Mouse (Mus musculus) intestine, postnatal 0 days (tissue): ENCODE data around the gene Myo9a. TPM values are rescaled to one million over a fixed set of nuclear protein-coding genes. Genes with fewer than 3 reads are reported as not detected.

Experiments
- ATAC-seq: fragments of 200-750 bp; cut with Nextera tagmentation; 2 replicates; pipeline ENCODE4 v1.8.0; 2017; ENCODE audit warnings: mild to moderate bottlenecking, moderate TSS enrichment, moderate library complexity
- H3K27ac ChIP-seq: fragments of 300-500 bp; sonication (generic); 2 replicates; pipeline ENCODE4 v1.5.1; 2014; ENCODE audit warnings: mild to moderate bottlenecking, low read depth, low read length, moderate library complexity
- H3K27me3 ChIP-seq: fragments of 300-500 bp; sonication (generic); replicated peaks from 2 replicates; pipeline ENCODE4 v1.6.1; 2014; ENCODE audit warnings: low read length, mixed read lengths; ENCODE audit not compliant: control insufficient read depth, insufficient read depth
- H3K36me3 ChIP-seq: fragments of 300-500 bp; sonication (generic); 2 replicates; pipeline ENCODE4 v1.6.1; 2014; ENCODE audit warnings: mild to moderate bottlenecking, moderate library complexity; ENCODE audit not compliant: control insufficient read depth, insufficient read depth
- H3K4me1 ChIP-seq: fragments of 300-500 bp; sonication (generic); replicated peaks from 2 replicates; pipeline ENCODE4 v1.6.1; 2014; ENCODE audit warnings: antibody characterized with exemption, low read length, mixed read lengths; ENCODE audit not compliant: control insufficient read depth, insufficient read depth
- H3K4me2 ChIP-seq: fragments of 300-500 bp; sonication (generic); replicated peaks from 2 replicates; pipeline ENCODE4 v1.6.1; 2014; ENCODE audit warnings: low read depth, mild to moderate bottlenecking, moderate library complexity
- H3K4me3 ChIP-seq: fragments of 300-500 bp; sonication (generic); 2 replicates; pipeline ENCODE4 v1.5.1; 2014; ENCODE audit warnings: low read depth, low read length
- H3K9ac ChIP-seq: fragments of 300-500 bp; sonication (generic); 2 replicates; pipeline ENCODE4 v1.6.1; 2014; ENCODE audit warnings: mild to moderate bottlenecking, low read depth, low read length
- H3K9me3 ChIP-seq: fragments of 300-500 bp; sonication (generic); 2 replicates; pipeline ENCODE4 v1.6.1; 2016; ENCODE audit warnings: mixed run types; ENCODE audit not compliant: control insufficient read depth
- CTCF ChIP-seq: sonication (generic); IDR thresholded peaks from 2 replicates; pipeline ENCODE4 v1.5.1; 2016; ENCODE audit warnings: low read depth, mild to moderate bottlenecking, control low read depth, antibody characterized with exemption, moderate library complexity
- WGBS: fragments of 180-500 bp; shearing (Covaris S2); extraction: QIAGEN DNeasy Blood & Tissue Kit; methylation state at CpG from one replicate; pipeline ENCODE4 v1.1.7; 2014; 5-methylcytosine and 5-hydroxymethylcytosine counted together
- polyA plus RNA-seq: library from polyadenylated mRNA; unstranded; fragments of >200 nt; fragmentation: Nextera tagmentation; extraction: Ambion mirVana; gene quantifications from 2 replicates; pipeline ENCODE4 v1.2.1, GENCODE M21; 2015

Gene Myo9a
- polyA plus RNA-seq, 1 experiment from 2014 or later: 12.2 TPM

- no peaks in the 10 kb centered on the region for H3K27me3 ChIP-seq
- TF ChIP-seq CTCF: no peak
- H3K4me1 ChIP-seq: peaks cover 6% of the 10 kb centered on the region; the same call in 1 of the 2 replicates
- no peaks in the 10 kb centered on the region for H3K36me3 ChIP-seq
- no peak overlapping the region for H3K27ac ChIP-seq
- WGBS: 89% methylated on average over 9 of the region's 9 CpGs
- no peak for ATAC-seq
- H3K4me2 ChIP-seq: no peak overlapping the region
- H3K9me3 ChIP-seq: no peaks in the 10 kb centered on the region
- H3K9ac ChIP-seq: no peak overlapping the region
- no peak overlapping the region for H3K4me3 ChIP-seq
Observed at GRCm38 (mm10) chr9:59951001-59951750, 200.5 kb downstream of the Myo9a start.

GRCm38 (mm10) chr9:59951943-59952342, 201.2 kb downstream of the Myo9a start:
- 43% methylated on average over 4 of the region's 4 CpGs for whole genome bisulfite sequencing
- H3K9ac ChIP-seq: no peak overlapping the region

GRCm38 (mm10) chr9:59952515-59953070, 201.9 kb downstream of the Myo9a start:
- H3K9ac ChIP-seq: 0 out of 2 replicates have a peak overlapping the region, but pooled peaks have one; percentile 7
- no peaks in the 10 kb centered on the region for H3K36me3 ChIP-seq
- H3K4me2 ChIP-seq: peak overlapping the region; percentile 48
- peak overlapping the region; percentile 95 for H3K27ac ChIP-seq
- TF ChIP-seq CTCF: no peak
- H3K9me3 ChIP-seq: no peaks in the 10 kb centered on the region
- H3K27me3 ChIP-seq: no peaks in the 10 kb centered on the region
- 26% methylated on average over 7 of the region's 8 CpGs for WGBS
- H3K4me1 ChIP-seq: peaks cover 6% of the 10 kb centered on the region; the same call in 1 of the 2 replicates
- H3K4me3 ChIP-seq: no peak overlapping the region
- ATAC-seq: peak; percentile 80

More at GRCm38 (mm10) chr9:59951943-59952342, 201.2 kb downstream of the Myo9a start:
- TF ChIP-seq CTCF: no peak
- Histone ChIP-seq H3K4me1 (peaks cover 6% of the 10 kb centered on the region; the same call in 1 of the 2 replicates), H3K4me2 (peak overlapping the region; percentile 48), H3K27me3 (no peaks in the 10 kb centered on the region), H3K36me3 (no peaks in the 10 kb centered on the region), H3K27ac (peak overlapping the region; percentile 95), H3K9me3 (no peaks in the 10 kb centered on the region), H3K4me3 (no peak overlapping the region)
- peak; percentile 86 for ATAC-seq

- H3K36me3 ChIP-seq: no peaks in the 10 kb centered on the region
- no peak for TF ChIP-seq CTCF
- ATAC-seq: no peak
- H3K9ac ChIP-seq: no peak overlapping the region
- H3K9me3 ChIP-seq: no peaks in the 10 kb centered on the region
- H3K4me2 ChIP-seq: 0 out of 2 replicates have a peak overlapping the region, but pooled peaks have one; percentile 9
- H3K4me1 ChIP-seq: peaks cover 6% of the 10 kb centered on the region; the same call in 1 of the 2 replicates
- peak overlapping the region; percentile 95 for H3K27ac ChIP-seq
- no peak overlapping the region for H3K4me3 ChIP-seq
- WGBS: 58% methylated on average over 7 of the region's 7 CpGs
- no peaks in the 10 kb centered on the region for H3K27me3 ChIP-seq
Observed at GRCm38 (mm10) chr9:59953556-59953955, 202.9 kb downstream of the Myo9a start.

GRCm38 (mm10) chr9:59955199-59955598, 204.5 kb downstream of the Myo9a start:
- no peak overlapping the region for H3K9ac ChIP-seq
- no peak overlapping the region for H3K27ac ChIP-seq
- H3K36me3 ChIP-seq: no peaks in the 10 kb centered on the region
- H3K27me3 ChIP-seq: no peaks in the 10 kb centered on the region
- no peaks in the 10 kb centered on the region for H3K9me3 ChIP-seq
- 0 out of 2 replicates have a peak, but pooled peaks cover 6% of the 10 kb centered on the region for H3K4me1 ChIP-seq
- no peak overlapping the region for H3K4me2 ChIP-seq
- 22% methylated on average over 3 of the region's 3 CpGs for WGBS
- no peak for TF ChIP-seq CTCF
- no peak for ATAC-seq
- H3K4me3 ChIP-seq: no peak overlapping the region

- TF ChIP-seq CTCF: no peak
- no peaks in the 10 kb centered on the region for H3K36me3 ChIP-seq
- H3K4me3 ChIP-seq: no peak overlapping the region
- H3K27me3 ChIP-seq: no peaks in the 10 kb centered on the region
- H3K4me2 ChIP-seq: no peak overlapping the region
- H3K9ac ChIP-seq: no peak overlapping the region
- no peaks in the 10 kb centered on the region for H3K9me3 ChIP-seq
- 0 out of 2 replicates have a peak overlapping the region, but pooled peaks have one; percentile 5 for H3K27ac ChIP-seq
- 59% methylated on average over 6 of the region's 6 CpGs for WGBS
- ATAC-seq: no peak
- H3K4me1 ChIP-seq: 0 out of 2 replicates have a peak, but pooled peaks cover 6% of the 10 kb centered on the region
Observed at GRCm38 (mm10) chr9:59955692-59956091, 205.0 kb downstream of the Myo9a start.
